Mouse (Mus musculus): ENCODE measurements at regions not wholly inside any gene's neighbourhood (a gene's known extent, or its start where the extent isn't known, plus 50 kb on each side); places are given as distances from the start of the nearest gene placed in this dataset.

DNA sequence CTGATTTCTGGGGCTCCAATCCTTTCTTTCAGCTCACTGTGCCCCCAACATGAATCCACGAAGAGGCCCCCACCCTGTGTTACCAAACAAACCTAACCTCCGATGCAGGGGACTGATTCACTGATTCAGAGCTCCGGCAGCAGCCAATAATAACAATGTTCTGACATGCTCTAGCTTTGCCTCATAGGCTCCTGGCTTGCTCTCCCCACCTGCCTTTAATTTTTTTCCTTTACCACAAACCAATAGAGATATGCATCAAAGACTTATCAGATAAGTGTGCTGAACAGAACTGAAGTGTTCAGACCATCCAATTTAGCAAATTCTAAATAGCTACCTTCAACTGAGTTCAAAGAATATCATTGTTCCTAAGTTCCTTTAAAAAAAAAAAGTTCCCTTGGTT lies 478.6 kb downstream of the Slc4a3 start:
- TF ChIP-seq CTCF (IDR thresholded peaks at IDR 0.05; ENCODE audit: low read depth) (no peak; the same call in 1 of the 2 replicates), EP300 (IDR thresholded peaks at IDR 0.05; ENCODE audit: low read depth) (no peak)

Data from heart, postnatal 0 days (tissue).